Mouse (Mus musculus): ENCODE results near the gene Cd7.
A peak's percentile ranks its signal among the peaks of the same experiment; 100 is the strongest.
"Not testable (repeated sequence)": the region's sequence is repeated elsewhere in the genome, so short reads cannot be mapped to it uniquely, and the experiment has no call there.

Gene Cd7

DNA sequence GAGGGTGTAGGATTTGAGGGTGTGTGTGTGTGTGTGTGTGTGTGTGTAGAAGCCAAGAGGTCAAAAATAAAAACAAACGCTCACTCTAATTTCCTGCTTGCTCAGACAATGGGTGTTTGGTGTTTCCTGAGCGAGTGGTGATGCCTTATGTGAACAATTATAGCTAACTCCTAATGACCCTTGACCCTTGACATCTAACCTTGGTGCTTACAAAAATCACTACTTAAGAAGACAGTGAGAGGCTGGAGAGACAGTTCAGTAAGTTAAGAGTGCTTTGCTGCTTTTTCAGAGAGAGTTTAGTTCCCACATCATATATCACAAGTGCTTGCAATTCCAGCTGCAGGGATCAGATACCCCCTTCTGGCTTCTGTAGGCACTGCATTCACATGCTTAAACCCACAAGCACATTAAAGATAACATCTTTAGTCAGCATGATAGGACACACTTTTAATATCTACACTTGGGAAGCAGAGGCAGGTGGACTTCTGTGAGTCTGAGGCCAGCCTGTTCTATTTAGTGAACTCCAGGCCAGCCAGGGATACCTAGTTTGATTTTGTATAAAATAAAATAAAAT, 8.7 kb upstream of the Cd7 start:
- no peak for DNase-seq (ENCODE audit: low spot score in 2 of 2)

DNA sequence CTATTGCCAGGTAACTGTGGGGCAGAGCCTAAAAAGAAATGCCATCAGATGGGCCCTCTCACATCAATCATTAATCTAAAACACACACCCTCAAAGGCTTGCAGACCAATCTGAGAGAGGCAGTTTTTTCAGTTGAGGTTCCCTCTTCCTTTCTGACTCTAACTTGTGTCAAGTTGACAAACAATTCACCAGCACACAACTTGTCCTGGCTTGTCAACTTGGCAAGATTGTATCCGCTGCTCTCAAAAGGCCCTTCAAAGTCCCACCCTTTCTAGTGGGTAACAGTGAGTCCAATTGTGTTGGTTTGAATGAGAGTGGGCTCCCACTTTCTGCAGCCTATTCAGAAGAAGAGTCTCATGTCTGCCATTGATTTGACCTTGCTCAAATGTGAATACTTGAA, 6.1 kb upstream of the Cd7 start:
- no peak for DNase-seq (ENCODE audit: low spot score in 2 of 2)

- not testable (repeated sequence) for DNase-seq (ENCODE audit: low spot score in 2 of 2)
Measured at GRCm38 (mm10) chr11:121043025-121043424, 3.8 kb upstream of the Cd7 start.

DNA sequence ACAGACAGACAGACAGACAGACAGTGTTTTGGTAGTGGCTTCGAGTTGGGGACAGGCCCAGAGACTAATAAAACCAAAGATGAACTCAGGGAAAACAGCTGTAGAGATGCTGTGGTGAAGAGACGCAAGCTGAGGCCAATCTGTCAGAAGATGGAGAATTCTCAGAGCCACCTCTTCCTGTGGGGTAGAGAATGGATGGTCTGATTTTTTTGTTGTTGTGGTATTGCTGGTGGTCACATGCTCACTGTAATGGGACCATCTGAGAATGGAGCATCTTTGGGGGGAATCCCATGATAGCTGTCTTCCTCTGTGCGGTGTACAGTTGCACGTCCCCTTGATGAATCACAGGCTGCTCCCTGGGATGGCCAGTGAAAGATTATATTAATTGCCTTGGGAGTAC, 3.3 kb upstream of the Cd7 start:
- no peak for DNase-seq (ENCODE audit: low spot score in 2 of 2)

GRCm38 (mm10) chr11:121041636-121042035, 2.4 kb upstream of the Cd7 start:
- no peak for DNase-seq (ENCODE audit: low spot score in 2 of 2)

DNA sequence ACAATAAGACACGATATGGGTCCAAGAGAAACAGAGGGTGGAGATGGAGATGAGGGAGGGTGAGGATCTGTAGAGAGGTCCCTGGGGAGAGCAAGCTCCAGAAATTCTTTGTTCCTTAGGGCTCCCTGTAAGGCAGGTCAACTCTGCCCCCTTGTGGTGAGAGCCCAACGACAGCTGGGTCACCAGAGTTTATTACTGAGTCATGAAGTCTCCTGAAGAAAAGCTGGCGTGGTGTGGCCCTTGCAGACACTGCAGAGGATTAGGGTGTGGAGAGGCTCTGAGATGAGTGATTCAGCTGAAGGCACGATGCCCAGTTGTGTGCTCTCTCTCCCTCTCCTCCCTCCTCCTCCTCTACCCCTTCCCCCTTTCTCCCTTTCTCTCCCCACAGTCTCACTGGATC, 2.0 kb upstream of the Cd7 start:
- DNase-seq (ENCODE audit: low spot score in 2 of 2), result peak; percentile 83 to 85

DNA sequence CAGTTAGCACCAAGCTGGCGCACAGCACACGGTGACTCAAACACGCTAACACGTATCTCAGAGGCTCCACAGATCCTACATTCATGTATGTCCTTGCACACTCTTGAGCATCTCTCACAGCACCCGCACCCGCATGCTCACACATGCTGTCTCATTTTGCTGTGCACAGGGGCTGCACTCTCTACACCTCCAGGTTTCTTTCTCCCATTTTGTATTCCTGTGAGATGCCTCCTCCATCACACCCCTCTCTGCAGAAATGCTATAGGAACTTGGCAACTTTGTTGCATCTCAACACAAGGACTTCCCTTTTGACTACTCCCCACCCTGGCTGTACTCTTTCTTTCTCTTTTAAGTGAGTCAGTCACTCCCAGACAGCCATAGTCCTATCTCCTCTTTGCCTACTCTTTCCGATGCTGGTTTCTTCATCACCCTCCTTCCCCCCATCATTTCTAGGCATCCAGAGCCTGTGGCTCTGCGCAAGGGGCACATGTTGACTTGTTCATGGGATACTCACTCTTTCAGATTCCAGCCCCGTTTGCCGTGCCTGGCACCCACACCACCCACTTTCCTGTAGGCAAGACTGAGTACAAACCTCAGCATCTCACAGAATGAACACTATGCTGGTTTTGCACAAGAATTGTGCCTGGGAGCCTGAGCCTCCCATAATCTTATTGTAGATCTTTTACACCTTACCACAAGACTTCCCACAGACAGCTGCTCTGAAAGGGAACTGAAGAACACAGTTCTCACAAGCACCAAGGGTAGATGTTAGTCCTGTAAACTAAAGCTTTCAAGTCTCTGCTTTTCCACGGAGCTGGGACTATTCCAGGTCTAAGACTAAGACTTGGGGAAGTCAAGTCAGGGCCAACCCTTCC, 615 bp downstream of the Cd7 start:
- no peak for DNase-seq (ENCODE audit: low spot score in 2 of 2)

- DNase-seq (ENCODE audit: low spot score in 2 of 2), result no peak
Measured at GRCm38 (mm10) chr11:121033118-121033517, 6.1 kb downstream of the Cd7 start.

DNA sequence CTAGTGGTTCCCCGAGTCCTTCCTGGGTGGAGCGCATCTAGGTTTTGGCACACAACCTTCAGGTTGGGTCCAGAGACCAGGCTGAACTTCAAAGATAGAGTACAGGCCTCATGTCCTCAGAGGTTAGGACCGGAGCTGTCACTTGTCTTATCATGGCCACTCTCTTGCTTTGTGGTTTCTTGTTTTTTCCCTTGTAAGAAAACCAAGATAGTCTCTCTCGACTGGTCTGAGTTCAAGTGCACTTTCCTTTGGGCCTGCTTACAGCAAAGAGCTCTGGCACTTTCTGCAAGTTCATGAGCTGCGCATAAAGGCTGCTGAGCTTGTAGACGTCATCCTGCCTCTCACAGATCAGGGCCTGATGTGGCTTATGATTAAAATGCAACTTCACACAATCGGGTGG, 12.0 kb downstream of the Cd7 start:
- no peak for DNase-seq (ENCODE audit: low spot score in 2 of 2)

DNA sequence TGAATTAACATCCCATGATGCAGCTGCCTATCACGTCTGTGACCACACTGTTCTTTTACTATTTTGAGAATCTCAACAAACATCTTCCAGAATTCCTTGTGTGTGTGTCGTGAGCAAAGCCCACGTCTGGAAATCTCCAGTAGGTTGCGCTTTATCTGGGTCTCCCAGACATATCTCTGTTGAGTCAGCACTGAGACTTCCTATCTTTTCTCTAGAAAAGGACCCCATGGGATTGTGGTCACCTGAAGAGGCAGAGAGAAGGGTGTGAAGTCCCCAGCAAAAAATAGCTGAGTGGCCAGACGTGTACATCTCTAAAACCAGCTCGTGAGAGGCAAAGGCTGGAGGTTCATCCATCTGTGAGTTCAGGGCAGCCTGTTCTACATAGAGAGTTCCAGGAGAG, 15.1 kb downstream of the Cd7 start:
- DNase-seq (ENCODE audit: low spot score in 2 of 2), result no peak

GRCm38 (mm10) chr11:121019501-121019900, 19.7 kb downstream of the Cd7 start:
- no peak for DNase-seq (ENCODE audit: low spot score in 2 of 2)

GRCm38 (mm10) chr11:121017703-121018102, 21.5 kb downstream of the Cd7 start:
- peak; percentile 41 to 66 for DNase-seq (ENCODE audit: low spot score in 2 of 2)

- DNase-seq (ENCODE audit: low spot score in 2 of 2), result no peak
Measured at GRCm38 (mm10) chr11:121015472-121015871, 23.7 kb downstream of the Cd7 start.

DNA sequence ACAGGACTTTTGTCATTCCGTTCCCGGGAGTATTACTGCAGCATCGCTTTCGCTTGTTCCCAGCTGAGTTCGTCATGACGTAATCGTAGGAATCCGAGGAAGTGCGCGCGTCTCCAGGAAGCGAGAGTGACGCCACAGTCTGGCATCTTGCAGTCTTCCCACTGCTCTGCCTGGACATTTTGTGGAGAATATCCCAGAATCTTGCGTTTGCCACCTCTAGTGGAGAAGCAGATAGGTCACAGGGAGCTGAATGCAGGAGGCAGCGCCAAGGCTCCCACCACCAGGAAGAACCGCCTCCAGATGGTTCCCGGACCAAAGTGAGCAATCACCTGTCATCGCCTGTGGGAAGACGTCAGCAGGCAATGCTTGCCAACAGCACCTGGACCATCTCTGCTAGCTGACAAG, 24.3 kb downstream of the Cd7 start:
- peak in 1 of 2 experiments; percentile 37 for DNase-seq (ENCODE audit: low spot score in 2 of 2)

GRCm38 (mm10) chr11:121013656-121014055, 25.6 kb downstream of the Cd7 start:
- DNase-seq (ENCODE audit: low spot score in 2 of 2), result no peak

- no peak for DNase-seq (ENCODE audit: low spot score in 2 of 2)
Measured at GRCm38 (mm10) chr11:121010044-121010755, 29.0 kb downstream of the Cd7 start.

GRCm38 (mm10) chr11:121006184-121006583, 33.0 kb downstream of the Cd7 start:
- DNase-seq (ENCODE audit: low spot score in 2 of 2), result no peak

- DNase-seq (ENCODE audit: low spot score in 2 of 2), result no peak
Measured at GRCm38 (mm10) chr11:121004281-121004680, 34.9 kb downstream of the Cd7 start.

DNA sequence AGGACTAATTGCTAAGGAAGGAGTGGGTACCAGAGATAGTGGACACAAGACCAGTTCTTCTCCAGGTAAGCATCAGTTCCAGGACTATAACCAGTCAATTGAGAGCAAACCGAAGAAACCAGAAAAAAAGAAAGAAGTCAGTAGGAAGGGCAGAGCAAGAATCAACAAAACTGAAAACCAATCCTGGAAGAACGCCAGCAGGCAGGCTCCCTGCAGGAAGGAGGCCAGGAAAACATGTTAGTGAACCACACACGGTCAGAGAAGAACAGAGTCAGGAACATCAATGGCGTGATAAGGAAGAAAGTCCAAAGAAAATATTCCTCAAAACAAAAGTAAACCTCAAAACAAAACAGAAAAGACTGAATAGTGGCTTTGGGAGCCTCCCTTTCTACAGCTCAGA, 37.3 kb downstream of the Cd7 start:
- peak in 1 of 2 experiments; percentile 53 for DNase-seq (ENCODE audit: low spot score in 2 of 2)

GRCm38 (mm10) chr11:120994741-120995140, 44.5 kb downstream of the Cd7 start:
- DNase-seq (ENCODE audit: low spot score in 2 of 2), result no peak

GRCm38 (mm10) chr11:120993586-120993985, 45.6 kb downstream of the Cd7 start:
- no peak for DNase-seq (ENCODE audit: low spot score in 2 of 2)

GRCm38 (mm10) chr11:120993080-120993479, 46.1 kb downstream of the Cd7 start:
- DNase-seq (ENCODE audit: low spot score in 2 of 2), result no peak

DNA sequence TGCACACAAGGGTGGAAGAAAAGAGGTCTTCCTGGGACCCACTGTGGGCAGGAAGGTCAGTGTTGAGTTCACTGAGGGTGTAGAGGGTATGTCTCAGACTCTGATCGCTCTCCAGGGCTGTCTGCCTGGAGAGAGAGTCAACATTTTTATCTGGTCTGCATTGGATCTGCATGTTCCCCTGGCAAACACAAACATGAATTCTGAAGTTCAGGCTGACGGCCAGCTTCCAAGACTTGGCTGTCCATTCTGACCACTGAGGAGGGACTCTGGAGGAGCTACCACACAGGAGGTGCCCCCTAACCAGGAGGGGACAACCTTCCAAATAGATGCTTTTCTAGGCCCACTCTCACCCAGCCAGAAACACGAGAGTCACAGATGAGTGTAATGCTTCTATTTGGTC, 47.4 kb downstream of the Cd7 start:
- peak in 1 of 2 experiments; percentile 47 for DNase-seq (ENCODE audit: low spot score in 2 of 2)

Data from urinary bladder, postnatal 36 days (tissue).